Mouse (Mus musculus): ENCODE results near the gene Slc6a2.

The Slc6a2 gene

DNA sequence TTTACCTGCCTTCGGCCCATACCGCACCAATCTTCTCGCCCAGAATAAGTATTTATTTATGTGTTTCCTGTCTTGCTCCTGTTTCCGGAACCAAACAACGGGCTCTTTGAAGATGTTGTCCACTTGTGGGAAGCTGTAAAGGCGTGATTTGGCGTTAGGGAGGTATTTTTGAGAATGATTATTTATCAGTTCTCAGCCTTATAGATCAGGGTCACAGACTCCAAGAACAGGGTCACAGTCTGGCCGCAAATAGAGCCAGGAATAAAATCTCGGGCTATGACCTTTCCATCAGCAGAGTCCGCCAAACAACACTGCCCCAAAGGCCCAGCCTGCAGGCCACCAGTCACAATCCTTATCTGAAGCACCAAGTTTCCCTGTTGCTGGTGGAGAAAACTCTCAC is at the start of gene Slc6a2:
Gene Slc6a2 (plus strand): TSS at position 301 of the 400 bp plus-strand sequence.
- DNase-seq, result no peak

DNA sequence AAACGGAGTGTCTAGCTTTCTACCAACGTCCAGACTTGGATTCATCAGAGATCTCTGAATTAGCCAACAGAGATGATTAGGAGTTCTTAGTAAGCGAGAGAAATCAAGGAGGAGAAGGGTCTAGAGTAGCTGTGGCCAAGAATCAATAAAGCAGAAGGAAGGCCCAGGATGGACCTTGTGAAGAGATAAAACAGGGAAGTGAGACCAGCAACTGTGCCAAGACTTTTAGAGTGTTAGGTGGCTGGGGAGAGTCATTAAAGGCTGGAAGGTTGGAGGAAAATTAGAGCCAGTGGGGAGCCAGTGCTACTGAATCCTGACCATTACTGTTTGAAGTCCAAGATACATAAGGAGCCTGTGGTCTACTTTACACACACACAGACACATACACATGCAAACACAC is 48.4 kb upstream of the Slc6a2 start:
- DNase-seq, result no peak

DNA sequence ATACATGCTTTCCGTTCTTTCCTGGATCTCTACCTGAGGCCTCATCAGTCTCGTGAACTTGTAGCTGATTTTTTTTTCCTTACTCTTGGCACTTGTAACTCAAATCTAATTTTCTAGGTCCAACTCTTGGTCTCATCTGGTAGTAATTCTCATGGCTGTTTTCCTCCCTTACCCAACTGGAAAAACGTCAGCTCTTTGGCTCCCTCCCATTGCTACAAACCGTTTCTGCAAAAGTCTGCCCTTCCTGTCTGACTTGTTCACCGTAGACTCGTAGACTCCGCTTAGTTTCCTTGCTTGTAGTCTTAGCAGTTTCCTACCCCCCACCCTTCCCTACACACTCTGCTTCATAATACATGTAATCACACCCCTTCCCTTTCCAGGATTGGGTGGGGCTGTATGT is 46.5 kb upstream of the Slc6a2 start:
- no peak for DNase-seq

DNA sequence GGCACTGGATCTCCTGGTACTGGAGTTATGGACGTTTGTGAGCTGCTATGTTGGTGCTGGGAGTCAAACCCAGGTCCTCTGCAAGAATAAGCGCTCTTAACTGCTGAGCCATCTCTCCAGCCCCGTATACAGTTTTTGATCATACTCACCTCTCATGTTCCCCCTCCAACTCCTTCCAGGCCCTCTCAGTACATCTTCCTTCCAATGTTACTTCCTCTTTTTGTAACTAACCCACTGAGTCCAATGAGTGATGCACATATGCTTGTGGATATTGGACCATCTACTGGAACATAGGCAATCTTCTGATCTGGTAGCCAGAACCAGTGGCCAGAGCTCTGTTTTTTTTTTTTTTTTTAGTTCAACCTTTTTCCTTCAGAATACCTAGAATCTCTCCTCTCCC is 43.8 kb upstream of the Slc6a2 start:
- no peak for DNase-seq

DNA sequence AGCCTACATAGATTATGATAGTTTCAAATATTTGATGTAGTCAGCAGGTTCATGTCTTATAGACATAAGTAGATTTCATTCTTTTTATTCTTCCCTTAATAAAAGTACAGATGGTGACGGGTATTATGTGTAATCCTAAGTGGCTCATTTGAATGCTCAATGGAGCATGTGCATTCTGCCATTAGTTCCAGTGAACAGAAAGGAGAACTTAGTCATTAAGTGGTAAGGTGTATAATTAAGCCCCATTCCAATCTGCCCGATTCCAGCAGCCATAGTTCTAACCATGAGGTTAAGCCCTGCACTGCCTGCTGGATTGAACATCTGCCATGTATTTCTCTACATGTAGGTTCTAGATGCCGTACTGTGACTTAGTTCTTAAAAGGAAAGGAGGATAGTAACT is 38.1 kb upstream of the Slc6a2 start:
- no peak for DNase-seq

DNA sequence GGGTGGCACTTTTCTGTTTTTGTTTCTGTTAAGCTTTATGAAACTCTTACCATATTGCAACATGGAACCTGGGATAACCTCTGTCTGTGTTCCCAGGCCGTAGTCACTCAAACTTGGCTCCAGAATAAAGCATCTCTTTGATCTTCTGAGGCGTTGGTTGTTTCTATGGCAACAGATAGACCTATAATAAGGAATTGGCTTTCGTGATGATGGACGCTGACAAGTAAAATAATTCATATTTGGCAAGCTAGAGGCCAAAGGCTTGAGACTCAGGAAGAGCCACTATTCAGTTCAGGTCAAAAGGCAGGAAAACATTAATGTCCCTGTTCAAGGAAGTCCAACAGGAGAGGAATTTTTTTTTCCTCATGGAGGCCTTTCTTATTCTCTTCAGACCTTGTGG is 30.9 kb upstream of the Slc6a2 start:
- DNase-seq, result no peak

DNA sequence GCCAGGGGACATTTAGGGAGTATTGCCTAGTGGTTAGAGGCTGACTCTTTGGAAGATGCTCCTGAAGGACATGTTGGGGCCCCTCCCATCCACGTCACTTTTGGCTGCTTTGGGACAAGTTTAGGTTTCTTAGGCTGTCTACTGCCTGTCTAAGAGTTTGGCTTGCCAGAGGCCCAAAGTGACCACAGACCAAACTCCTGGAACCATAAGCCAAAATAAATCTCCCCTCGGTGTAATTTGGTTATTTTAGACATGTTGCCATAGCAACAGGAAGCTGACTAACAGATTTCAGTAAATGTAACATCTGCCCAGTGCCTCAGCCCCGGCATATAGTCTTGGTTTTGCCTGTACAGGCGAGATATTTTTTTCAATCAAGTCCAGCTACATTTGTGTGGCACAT is 21.8 kb upstream of the Slc6a2 start:
- DNase-seq, result no peak

DNA sequence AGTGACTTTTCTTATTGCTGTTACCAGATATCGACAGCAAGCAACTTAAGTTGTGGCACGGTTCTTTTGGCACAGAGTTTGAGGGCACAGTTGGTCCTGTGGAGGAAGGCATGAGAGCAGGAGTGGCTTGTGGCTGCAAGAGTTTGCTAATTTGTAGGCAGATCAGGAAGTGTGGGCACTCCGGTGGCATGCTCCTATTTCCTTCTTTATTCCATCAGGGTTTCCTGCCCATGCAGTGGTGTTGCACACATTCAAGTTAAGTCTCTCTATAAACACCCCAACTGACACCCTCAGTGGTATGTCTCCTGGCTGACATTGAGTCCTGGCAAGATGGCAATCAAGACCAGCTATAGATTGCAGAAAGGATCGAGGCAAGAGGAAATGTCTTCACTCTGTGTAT is 10.8 kb upstream of the Slc6a2 start:
- DNase-seq, result no peak

DNA sequence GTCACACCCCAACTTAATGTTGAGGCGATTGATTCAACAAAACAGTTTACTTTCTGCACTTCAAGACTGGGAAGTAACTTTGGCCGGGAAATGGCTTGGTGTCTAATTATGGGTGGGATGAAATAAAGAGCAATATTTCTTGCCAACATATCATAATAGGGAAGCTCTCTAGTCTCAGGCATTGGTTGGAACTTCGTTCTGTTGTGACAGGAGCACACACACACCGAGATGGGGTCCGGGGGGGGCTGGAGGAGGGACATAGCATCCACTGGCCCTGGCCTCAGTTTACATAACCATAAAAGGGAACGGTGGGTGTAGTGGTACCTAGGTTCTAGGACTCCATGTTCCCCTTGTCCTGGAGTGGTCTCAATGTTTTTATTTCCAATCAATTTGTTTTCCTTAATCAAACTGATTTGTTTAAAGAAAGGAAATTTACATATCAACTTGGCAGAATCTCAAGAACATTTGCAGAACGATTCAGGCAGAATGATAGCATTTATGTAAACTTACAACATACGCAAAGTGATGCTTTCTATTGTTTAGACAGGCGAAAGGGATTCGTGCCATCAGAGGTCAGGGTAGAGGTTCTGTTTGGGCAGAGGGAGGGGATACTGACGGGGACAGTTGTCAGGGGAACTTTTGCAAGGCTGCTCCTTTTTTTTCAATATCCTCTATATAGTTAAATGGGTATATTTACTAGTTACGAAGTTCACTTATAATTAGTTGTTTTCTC is 9.1 kb upstream of the Slc6a2 start:
- no peak for DNase-seq

DNA sequence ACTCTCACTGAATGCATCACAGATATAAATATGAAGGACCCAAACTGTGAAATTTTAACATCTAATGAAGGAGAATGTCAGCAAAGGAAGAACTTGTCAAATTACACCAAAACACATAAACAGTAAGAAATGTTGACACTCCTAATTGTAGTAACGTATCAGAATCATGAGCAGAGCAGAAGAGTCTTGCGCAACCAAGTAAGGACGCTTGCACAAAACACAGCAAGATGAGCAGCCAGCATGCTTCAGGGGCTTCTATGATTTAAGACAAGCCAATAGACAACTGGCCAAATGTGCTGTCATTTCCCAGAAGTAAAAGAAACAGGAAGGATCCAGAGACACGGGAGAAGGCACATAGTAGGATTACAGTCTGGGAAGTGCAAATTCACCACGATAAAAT is 5.8 kb upstream of the Slc6a2 start:
- no peak for DNase-seq

DNA sequence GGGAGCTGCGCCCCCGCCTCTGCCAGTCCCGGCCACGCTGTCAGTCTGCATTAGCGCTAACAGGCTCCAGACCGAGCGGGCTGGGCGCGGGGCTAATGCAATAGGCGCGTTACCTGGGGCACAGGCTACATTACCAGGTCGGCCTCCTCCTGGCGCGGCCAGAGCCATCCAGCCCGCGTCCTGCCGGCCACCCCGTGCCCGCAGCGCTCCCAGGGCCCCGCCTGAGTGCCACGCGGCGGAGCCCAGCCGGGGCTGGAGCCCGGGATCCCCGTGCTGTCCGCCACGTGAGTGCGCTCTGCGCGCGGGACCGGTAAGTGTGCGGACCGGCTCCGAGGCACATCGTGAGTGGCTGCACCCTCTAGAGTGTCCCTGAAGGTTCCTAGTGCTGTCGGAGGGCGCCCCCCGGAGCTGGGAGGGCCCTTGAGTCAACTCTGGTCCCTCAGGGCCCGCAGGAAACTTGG is 602 bp downstream of the Slc6a2 start:
- DNase-seq, result peak; percentile 9

DNA sequence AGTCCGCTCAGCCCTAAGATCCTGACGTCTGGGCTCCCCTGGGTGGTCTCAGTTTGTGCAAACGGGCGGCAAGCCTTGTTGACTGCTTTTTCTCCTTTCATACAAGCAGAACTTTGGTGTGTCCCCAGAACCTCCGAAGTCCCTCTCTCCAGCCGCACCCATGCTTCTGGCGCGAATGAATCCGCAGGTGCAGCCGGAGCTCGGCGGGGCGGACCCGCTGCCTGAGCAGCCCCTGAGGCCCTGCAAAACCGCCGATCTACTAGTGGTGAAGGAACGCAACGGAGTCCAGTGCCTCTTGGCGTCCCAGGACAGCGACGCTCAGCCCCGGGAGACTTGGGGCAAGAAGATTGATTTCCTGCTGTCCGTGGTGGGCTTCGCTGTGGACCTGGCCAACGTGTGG is 1.2 kb downstream of the Slc6a2 start:
- DNase-seq, result peak; percentile 10

DNA sequence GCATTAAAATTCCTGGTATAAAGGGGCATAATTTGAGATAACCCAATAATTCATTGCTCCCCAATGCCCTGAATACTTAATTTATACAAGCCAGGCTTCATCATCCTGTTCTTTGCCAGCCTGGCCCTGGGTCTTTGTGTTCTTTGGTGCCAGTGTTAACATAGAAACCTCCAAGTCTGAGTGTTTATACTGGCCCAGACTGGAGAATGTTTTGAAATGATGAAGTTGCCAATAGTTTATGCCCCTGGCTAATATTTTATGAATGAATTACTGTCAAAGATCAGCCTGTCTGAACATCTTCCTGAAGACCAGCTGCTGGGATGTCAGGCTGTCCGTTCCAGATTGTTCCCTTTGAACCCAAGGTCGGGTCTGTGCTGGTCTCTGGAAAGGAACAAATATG is 4.7 kb downstream of the Slc6a2 start:
- DNase-seq, result no peak

DNA sequence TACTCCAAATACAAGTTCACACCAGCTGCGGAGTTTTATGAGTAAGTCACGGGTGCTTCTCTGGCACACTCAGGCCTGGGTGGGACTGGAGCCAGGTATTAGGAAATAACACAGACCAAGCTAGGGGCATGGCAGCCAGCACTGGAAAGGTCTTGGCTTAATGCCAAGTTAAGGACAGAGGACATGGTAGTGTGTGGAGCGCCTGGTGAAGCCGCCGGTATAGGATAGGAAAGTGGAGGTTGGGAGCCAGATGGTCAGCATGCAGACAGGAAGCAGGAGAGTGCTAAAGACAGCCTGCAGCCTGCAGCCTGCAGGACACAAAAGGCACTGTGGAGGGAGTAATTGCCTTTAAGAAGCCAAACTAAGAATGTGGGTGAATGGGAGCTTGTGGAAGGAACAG is 13.1 kb downstream of the Slc6a2 start:
- DNase-seq, result peak; percentile 41

DNA sequence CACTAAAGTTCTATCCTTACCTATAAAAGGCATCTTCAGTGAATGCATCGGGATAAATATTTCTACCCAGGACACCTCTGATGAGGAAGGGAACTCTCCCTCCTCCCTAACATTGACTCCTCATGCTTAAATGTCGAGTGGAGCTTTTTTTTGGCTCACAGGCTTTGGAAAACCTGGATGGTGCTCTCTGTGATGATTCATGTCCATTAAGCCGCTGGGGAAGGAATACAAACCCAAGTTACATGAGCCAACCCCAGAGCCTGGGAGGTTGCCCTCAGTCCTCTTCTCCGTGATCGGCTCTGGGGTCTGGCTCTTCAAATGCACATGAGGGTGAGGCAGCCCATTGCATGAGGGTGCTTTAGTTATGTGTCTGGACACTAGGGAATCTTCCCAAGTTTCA is 16.8 kb downstream of the Slc6a2 start:
- DNase-seq, result no peak

DNA sequence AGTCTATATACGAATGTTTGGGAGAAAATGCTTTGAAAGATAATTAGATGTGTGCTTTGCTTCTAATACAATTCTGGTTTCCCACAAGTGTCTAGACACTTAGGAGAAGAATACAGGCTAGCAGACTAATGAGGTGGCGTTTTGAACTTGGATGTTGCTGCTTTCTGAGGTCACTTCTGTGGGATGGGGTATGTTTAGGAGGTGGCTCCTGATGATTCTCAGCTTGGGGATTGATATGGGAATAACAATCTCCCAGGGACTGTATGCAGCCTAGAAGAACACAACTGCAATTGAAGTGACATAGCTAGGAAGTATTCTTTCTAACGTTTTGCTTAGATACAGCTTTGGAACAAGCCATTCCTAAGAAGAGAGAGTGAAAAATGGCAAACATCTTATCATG is 22.6 kb downstream of the Slc6a2 start:
- DNase-seq, result no peak

DNA sequence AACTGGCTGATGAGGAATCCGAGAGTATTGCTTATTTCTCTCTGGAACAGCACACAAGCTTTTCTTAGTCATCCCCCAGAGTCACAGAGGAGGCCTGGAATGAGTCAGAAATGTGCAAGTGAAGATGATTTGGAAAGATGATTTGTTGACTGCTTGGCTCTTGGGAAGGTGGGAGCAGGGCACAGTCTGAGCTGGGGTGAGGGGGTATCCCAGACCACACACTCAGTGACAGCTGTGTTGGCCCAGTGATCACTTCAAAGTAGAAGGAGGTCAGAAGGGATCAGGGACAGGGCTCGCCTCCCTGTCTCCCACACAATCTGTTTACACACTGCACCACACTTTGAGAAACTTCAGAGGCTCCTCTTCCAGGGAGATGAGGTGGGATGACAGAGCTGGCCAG is 24.5 kb downstream of the Slc6a2 start:
- no peak for DNase-seq

DNA sequence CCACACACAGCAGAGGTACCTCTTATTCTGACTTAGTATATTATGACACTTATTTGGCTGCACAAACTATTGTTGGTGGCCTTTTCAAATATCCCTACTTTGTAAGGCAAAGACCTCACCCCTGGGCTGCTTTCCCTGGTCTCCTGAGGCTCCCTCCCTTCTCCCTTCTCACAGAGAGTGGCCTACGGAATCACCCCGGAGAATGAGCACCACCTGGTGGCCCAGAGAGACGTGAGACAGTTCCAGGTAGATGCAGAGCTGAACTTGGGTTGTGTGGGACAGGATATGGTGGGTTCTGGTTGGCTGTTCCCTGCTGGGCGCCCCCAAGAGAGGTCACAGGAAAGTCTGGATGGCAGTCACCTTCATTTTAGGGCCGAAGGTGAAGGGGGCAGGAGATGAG is 37.0 kb downstream of the Slc6a2 start:
- peak; percentile 66 for DNase-seq

DNA sequence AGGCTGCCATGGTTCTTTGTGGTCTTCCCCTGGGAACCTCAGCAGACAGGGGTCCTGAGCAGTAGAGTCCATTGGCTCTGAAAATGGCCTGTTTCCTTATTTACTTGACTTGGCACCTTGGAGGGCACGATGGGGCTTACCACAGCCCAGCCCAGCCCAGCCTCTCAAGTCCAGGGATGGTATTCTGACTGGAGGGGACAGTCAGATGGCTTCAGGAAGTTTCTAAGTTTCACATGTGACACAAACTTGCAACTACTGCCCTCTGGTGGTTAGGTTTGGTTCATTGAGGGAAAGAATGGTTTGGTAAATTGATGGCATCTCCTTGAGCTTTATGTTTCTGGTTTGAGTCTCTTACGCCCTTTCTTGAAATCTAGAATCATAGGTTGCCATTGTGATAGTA is 38.7 kb downstream of the Slc6a2 start:
- peak; percentile 71 for DNase-seq

DNA sequence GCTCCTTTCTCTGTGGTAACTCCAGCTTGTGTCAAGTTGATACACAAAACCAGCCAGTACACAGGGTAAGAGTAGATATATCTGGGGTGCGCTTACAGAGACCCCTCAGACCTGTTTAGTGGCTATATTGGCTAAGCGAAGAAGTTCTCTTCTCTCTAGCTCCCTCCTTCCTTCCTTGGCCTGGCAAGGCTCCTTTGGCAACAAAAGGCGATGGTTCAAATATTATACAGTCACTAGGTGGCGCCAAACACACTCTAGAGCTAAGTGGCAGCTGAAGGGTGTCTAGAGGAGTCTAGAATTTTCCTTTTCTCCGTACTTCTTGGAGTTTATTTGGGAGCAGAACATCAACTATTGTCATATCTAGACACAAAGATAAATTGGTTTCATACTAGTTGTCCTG is 50.4 kb downstream of the Slc6a2 start:
- peak; percentile 63 for DNase-seq

DNA sequence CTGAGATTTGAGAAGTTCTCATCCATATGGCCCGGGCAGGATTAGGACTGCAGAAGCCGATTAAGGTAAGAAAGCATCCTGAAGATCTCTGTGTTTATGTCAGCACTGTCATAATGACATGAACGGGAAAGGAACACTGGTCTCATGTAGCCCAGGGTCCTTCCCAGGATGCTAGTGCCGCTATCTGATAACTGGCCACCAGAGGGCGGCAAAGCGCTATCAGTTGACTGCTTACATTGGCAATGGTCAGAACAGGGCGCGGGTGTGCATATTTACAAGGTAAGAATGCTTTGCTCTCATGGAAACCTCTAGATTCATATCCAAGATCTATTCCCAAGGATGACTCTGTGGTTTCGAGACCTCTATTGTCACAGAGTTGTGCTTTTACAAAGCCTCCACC is 51.6 kb downstream of the Slc6a2 start:
- DNase-seq, result peak; percentile 92

DNA sequence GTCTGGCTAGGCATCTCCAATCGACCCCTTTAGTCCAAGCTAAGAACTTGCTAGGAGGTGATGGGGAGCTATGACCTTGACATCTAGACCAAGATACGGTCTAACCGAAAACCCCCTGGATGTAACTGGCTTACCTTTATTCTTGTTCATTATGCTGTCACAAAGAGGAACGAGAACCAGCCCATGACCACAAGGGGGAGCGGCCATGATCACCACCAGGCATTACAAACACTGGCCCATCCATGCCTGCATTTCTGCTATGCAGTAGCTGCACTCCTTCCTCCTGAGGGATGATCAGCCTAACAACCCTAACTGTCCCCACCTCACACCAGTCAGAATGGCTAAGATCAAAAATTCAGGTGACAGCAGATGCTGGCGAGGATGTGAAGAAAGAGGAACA is 52.3 kb downstream of the Slc6a2 start:
- DNase-seq, result peak; percentile 13

DNA sequence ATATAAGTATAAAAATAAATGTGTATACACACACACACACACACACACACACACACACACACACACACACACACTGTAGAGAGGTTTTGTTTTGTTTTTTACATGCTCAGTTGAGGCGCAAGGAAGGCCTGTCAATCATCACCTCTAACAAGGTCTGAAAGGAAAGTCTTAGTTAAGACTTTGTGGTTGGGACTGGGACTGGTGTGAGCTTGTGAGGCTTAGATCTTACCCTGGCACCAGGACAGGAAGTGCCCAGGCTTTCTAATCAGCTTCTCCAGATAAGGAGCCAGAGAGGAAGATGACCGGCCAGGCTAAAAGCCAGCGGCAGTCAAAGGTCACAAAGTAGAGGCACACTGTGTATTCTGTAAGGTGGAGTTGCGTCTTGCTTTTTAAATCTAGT is 54.4 kb downstream of the Slc6a2 start:
- no peak for DNase-seq

DNA sequence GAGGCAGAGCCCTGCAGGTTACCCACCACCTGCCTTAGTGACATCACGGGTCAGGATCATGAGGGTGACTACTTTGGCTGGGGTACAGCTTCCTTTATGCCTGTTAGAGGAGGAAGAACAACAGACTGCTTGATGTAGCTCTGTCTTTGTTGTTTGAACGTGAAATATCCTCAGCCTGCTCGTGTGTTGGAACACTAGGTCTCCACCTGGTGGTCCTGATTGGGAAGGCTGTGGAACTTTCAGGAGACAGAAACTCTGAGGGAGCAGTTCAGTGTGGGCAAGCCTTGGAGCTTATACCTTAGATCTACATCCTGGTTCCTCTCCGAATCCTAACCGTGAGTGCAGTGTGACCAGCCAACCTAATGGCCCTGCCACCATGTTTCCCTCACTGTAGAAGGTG is 61.9 kb downstream of the Slc6a2 start:
- no peak for DNase-seq

DNA sequence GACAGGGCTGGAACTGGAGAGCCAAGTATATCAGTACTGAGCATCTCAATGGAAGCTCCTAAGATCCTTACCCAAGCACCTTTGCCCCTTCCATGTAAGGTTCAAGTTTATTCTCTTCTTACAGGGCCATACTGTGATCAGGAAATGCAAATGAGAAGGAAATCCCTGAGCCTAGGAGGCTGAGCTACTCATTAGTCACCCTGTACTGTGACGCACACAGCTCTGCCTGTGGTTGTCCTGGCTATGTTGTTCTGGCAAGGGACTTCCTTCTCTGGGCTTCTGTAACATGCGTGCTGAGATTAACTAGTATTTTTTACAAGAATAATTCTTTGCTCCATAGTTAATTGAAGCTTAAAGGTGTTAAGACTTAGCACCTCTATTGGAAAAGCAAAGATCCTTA is 70.8 kb downstream of the Slc6a2 start:
- no peak for DNase-seq
